Mouse (Mus musculus) midbrain, embryonic 16.5 days (tissue): Measurements from ENCODE around the gene Aebp2. TPM values are rescaled to one million over a fixed set of nuclear protein-coding genes. Genes with fewer than 3 reads are reported as not detected.

Experiments used
- ATAC-seq: fragments of 200-750 bp; cut with Nextera tagmentation; 2 replicates; pipeline ENCODE4 v1.8.0; 2017; ENCODE audit warnings: moderate TSS enrichment
- H3K27ac ChIP-seq: fragments of 300-500 bp; sonication (generic); 2 replicates; pipeline ENCODE4 v1.5.1; 2014; ENCODE audit warnings: mild to moderate bottlenecking, low read length, mixed read lengths
- H3K27me3 ChIP-seq: fragments of 300-500 bp; sonication (generic); 2 replicates; pipeline ENCODE4 v1.6.1; 2014; ENCODE audit warnings: low read depth, low read length, mixed read lengths; ENCODE audit not compliant: control insufficient read depth, insufficient read depth
- H3K36me3 ChIP-seq: fragments of 300-500 bp; sonication (generic); 2 replicates; pipeline ENCODE4 v1.6.1; 2014; ENCODE audit warnings: mild to moderate bottlenecking, low read length, moderate library complexity, mixed read lengths; ENCODE audit not compliant: control insufficient read depth, insufficient read depth
- H3K4me1 ChIP-seq: fragments of 300-500 bp; sonication (generic); 2 replicates; pipeline ENCODE4 v1.6.1; 2014; ENCODE audit warnings: mild to moderate bottlenecking, low read length, mixed read lengths; ENCODE audit not compliant: control insufficient read depth, insufficient read depth
- H3K4me2 ChIP-seq: fragments of 300-500 bp; sonication (generic); 2 replicates; pipeline ENCODE4 v1.6.1; 2014; ENCODE audit warnings: mild to moderate bottlenecking, low read length, mixed read lengths
- H3K4me3 ChIP-seq: fragments of 300-500 bp; sonication (generic); 2 replicates; pipeline ENCODE4 v1.5.1; 2014; ENCODE audit warnings: low read depth, mild to moderate bottlenecking, low read length, moderate library complexity, mixed read lengths
- H3K9ac ChIP-seq: fragments of 300-500 bp; sonication (generic); 2 replicates; pipeline ENCODE4 v1.6.1; 2014; ENCODE audit warnings: low read depth, low read length, mixed read lengths
- H3K9me3 ChIP-seq: fragments of 300-500 bp; sonication (generic); replicated peaks from 2 replicates; pipeline ENCODE4 v1.6.1; 2014; ENCODE audit warnings: mild to moderate bottlenecking, low read length, mixed read lengths; ENCODE audit not compliant: control insufficient read depth, poor library complexity, severe bottlenecking
- WGBS: fragments of 180-500 bp; shearing (Covaris S2); extraction: QIAGEN DNeasy Blood & Tissue Kit; methylation state at CpG from one replicate; pipeline ENCODE4 v1.1.7; 2014; 5-methylcytosine and 5-hydroxymethylcytosine counted together
- polyA plus RNA-seq: library from polyadenylated mRNA; unstranded; fragments of >200 nt; fragmentation: Nextera tagmentation; extraction: Ambion mirVana; gene quantifications from 2 replicates; pipeline ENCODE4 v1.2.1, GENCODE M21; 2015

Aebp2 gene
- polyA plus RNA-seq, 1 experiment from 2014 or later, result 7.5 TPM

- WGBS, result 2% methylated on average over 11 of the region's 11 CpGs
- H3K4me2 ChIP-seq, result 0 out of 2 replicates have a peak overlapping the region, but pooled peaks have one; percentile 7
- no peak for ATAC-seq
Measured at GRCm38 (mm10) chr6:140712754-140713153, 90.3 kb downstream of the Aebp2 start.

GRCm38 (mm10) chr6:140714905-140715365 lies 92.5 kb downstream of the Aebp2 start:
- Histone ChIP-seq H3K36me3 (no peaks in the 10 kb centered on the region), H3K4me3 (no peak overlapping the region), H3K27me3 (no peaks in the 10 kb centered on the region; the same call in 1 of the 2 replicates), H3K9me3 (no peaks in the 10 kb centered on the region), H3K27ac (no peak overlapping the region), H3K4me2 (no peak overlapping the region), H3K9ac (no peak overlapping the region), H3K4me1 (no peaks in the 10 kb centered on the region)
- peak; percentile 80 for ATAC-seq
- WGBS, result 24% methylated on average over 10 of the region's 10 CpGs

More at GRCm38 (mm10) chr6:140712754-140713153, 90.3 kb downstream of the Aebp2 start:
- H3K27ac ChIP-seq, result no peak overlapping the region
- H3K9ac ChIP-seq, result no peak overlapping the region
- H3K4me1 ChIP-seq, result no peaks in the 10 kb centered on the region
- H3K4me3 ChIP-seq, result no peak overlapping the region
- no peaks in the 10 kb centered on the region for H3K9me3 ChIP-seq
- no peaks in the 10 kb centered on the region; the same call in 1 of the 2 replicates for H3K27me3 ChIP-seq
- no peaks in the 10 kb centered on the region for H3K36me3 ChIP-seq

- 82% methylated on average over 10 of the region's 10 CpGs for WGBS
Measured at GRCm38 (mm10) chr6:140722058-140722457, 99.6 kb downstream of the Aebp2 start.

More at GRCm38 (mm10) chr6:140722058-140722457, 99.6 kb downstream of the Aebp2 start:
- Histone ChIP-seq H3K4me3 (no peak overlapping the region), H3K4me1 (no peaks in the 10 kb centered on the region), H3K27ac (no peak overlapping the region), H3K27me3 (no peaks in the 10 kb centered on the region), H3K4me2 (no peak overlapping the region), H3K36me3 (no peaks in the 10 kb centered on the region), H3K9me3 (no peaks in the 10 kb centered on the region), H3K9ac (no peak overlapping the region)
- ATAC-seq, result no peak

Other genes starting within 250 kb of the Aebp2 start
- 33.5 and 38.3 TPM in 2 replicates for gene Plekha5, start 198.6 kb upstream of the Aebp2 start, polyA plus RNA-seq
- not detected in 2 replicates for gene Gm11077, start 106.6 kb downstream of the Aebp2 start, polyA plus RNA-seq